Mouse (Mus musculus) fat pad, adult 2 months (tissue): ENCODE data around the gene Ccdc57.

Source experiments
- DNase-seq: peaks from one replicate; pipeline ENCODE4 v3.0.0-alpha.2; 2011; ENCODE audit warnings: low read depth, low spot score; ENCODE audit errors: extremely low read depth

Gene Ccdc57

GRCm38 (mm10) chr11:120932564-120933398 is at the start of gene Ccdc57:
Ccdc57 (minus strand) TSS chr11:120932872.
- no peak for DNase-seq

GRCm38 (mm10) chr11:120982459-120982858 is 49.8 kb upstream of the Ccdc57 start:
- DNase-seq: no peak

GRCm38 (mm10) chr11:120981661-120982060 is 49.0 kb upstream of the Ccdc57 start:
- DNase-seq: no peak

GRCm38 (mm10) chr11:120980427-120981035 is 47.9 kb upstream of the Ccdc57 start:
- no peak for DNase-seq

DNA sequence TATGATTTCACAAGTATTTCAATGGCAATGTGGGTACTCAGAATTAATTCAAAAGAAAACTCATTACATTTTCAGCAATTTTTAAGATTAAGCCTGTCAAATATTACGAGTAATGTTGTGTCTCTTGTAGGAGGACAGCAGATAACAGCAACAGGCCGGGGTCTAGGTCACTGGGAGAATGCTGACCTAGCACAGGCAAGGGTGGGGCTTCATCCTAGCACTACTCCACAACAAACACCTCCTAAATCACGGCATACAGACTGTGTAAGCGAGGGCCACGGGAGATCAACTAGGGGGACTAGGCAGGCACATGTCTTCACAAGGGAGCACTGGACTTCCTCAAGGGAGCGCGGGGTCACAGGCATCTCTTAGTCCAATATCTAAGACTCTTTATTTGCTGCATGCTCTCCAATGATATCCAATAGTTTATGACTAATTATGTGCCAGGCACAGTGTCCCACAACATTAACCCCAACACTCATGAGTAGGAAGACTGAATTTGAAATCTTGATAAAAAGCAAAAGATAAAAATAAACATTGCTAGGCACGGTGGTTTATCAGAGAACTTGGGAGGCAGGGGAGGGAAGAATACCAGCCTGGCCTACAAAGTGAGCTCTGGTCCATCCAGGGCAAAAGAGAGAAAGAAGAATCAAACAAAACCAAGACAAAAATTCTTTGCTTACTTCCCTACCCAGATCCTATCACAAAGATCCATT is 47.2 kb upstream of the Ccdc57 start:
- no peak for DNase-seq

DNA sequence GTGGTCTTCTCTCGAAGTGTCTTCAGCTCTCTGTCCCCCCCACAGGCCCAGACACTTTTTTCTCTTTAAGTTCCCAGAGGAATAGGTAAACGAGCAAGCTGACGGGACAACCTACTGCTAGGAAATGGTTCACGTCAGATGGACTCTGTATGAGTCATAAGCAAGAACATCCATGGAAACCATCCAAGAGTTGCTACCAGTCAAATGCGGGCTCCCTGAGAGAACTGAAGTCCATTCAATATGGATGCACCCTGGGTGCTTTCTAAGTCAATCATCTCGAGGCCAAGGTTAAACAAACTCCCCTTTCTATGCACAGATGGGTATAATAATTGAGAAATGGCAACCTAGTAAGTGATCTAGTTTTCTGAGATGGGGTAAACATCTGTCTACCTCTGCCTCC is 40.6 kb upstream of the Ccdc57 start:
- no peak for DNase-seq

DNA sequence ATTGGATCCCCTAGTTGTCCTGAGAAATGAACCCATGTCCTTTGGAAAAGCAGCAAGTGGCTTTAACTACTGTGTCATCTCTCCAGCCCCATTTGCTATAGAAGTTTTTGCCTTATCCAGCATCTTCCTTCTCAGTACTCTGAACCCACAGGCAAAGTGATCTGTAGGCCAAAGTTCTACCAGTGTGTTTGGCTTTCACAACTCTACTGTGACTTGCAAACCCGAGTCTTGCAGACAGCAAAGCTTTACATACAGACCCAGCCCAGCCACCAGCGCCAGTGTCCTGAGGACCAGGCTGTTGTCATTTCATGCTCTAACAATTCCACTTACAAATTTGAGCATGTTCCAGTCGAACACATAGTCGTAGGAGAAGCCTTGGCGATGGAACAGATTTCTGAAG is 38.6 kb upstream of the Ccdc57 start:
- no peak for DNase-seq

DNA sequence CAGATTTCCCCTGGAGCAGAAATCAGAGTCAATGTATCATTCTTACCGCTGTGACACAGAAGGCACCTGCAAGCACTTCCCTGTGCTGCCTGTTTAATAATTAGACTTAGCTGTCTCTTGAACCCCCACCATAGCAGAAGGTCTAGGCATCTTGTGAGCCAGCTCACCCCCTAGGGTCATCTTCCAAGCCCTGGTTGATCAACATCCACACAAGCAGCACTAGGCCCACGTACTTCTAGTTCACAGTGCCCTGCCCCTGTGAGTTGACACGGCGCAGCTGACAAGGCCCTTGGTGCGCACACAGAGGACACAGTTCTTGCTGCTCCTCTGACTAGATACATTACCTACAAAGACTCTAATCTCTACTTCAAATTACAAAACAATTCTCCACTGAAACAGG is 37.1 kb upstream of the Ccdc57 start:
- no peak for DNase-seq

- no peak for DNase-seq
These were observed 32.9 kb upstream of the Ccdc57 start for GRCm38 (mm10) chr11:120965587-120965986.

- no peak for DNase-seq
These were observed 31.8 kb upstream of the Ccdc57 start for GRCm38 (mm10) chr11:120964195-120965157.

DNA sequence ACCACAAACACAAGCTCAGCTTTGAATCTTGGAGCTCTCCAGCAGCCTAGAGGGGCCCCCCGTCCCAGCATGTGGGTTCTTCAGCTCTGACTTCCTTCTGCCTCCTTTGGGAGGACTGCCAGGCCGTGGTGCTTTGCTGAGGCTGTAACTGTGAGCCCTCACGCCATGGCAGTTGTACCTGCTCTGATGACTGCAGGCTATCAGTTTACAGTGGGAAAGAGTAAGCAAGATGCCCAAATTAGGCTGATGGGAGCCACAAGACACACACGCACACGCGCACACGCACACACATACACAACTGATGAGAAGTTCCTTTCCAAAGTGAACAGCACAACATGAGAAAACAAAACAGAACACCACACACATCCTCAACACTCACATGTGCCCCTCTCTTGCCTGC is 30.2 kb upstream of the Ccdc57 start:
- DNase-seq: no peak

- DNase-seq: no peak
These were observed 29.5 kb upstream of the Ccdc57 start for GRCm38 (mm10) chr11:120962050-120962771.

GRCm38 (mm10) chr11:120961594-120961993 is 28.9 kb upstream of the Ccdc57 start:
- DNase-seq: no peak

DNA sequence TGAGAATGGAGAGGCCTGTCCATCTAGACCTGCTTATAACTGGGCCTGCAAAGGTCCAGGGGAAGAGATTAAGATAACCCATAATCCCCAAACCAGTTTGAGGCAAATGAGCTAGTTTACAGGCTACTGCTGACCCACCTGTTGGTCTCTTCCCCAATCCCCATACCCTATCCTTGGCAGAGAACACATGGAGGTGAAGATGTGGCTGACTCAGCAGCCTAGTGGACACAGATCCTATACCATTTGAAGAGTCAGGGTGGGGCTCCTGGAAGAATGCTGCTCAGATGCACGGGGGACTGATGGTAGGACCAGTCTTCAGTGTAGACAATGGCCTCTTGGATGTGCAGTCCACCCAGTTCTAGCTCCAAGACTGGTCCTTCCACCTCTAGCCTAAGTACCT is 27.6 kb upstream of the Ccdc57 start:
- no peak for DNase-seq

GRCm38 (mm10) chr11:120959564-120959963 is 26.9 kb upstream of the Ccdc57 start:
- no peak for DNase-seq

DNA sequence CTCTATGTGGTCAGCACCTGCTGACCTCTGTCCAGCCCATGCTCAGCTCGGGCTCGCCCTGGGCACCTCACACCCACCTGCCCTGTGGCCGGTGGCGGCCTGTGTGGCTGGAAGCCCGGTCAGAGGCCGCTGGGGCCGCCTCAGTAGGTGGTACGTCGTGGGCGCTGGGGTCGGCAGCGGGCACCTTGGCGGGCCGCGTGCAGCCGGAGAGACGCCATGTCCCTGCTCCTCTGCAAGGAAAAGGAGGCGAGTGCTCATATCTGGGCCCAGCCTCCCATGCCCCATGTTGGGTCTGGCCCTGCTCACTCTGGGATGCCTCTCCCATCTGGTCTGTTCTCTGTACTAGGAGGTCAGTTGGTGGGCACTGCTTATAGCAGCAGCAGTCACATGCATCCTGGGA is 26.4 kb upstream of the Ccdc57 start:
- no peak for DNase-seq

GRCm38 (mm10) chr11:120957731-120958257 is 25.1 kb upstream of the Ccdc57 start:
- no peak for DNase-seq

GRCm38 (mm10) chr11:120957052-120957451 is 24.4 kb upstream of the Ccdc57 start:
- no peak for DNase-seq

- no peak for DNase-seq
These were observed 23.0 kb upstream of the Ccdc57 start for GRCm38 (mm10) chr11:120955701-120956100.

DNA sequence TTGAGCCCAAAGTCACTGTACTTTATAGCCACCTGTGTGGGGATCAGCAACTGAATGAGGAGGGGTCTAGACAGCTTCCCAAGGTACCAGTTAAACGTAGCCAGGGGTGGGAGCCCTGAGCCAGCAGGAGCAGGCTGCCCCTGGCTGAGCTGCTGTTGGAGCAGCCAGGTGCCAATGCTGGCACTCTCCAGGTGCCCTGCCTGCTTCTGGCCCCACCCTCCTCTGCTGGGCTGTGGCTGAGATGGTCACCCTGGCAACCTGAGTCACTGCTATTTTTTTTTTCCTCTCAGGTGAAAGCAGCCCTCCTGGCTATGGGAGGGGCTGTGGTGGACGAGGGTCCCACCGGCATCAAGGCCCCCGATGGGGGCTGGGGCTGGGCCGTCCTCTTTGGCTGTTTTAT is 22.3 kb upstream of the Ccdc57 start:
- DNase-seq: no peak
